In genomic region chr5:150912156-150912555, GRCm38 (mm10) we compare ENCODE assay signal across 18 mouse cellular contexts. TPM values are rescaled to one million over a fixed set of nuclear protein-coding genes. Genes with fewer than 3 reads are reported as not detected.
DNase-seq lines count a peak whose midpoint lies in the region; ATAC-seq and TF ChIP-seq lines count a peak whose summit lies in the region.
"Had no signal": no experiment of that assay in that cellular context is flagged by ENCODE, and none has a peak within 500 bp of the region (broad histone marks: within the 10 kb centered on the region; RNA-seq: fewer than 3 reads in every experiment).

No protein-coding gene starts in this region.

- no peak overlapping the region for H3K4me2 ChIP-seq in lung, embryonic 14.5 days
- H3K4me2 ChIP-seq: forebrain, embryonic 13.5 days; heart, embryonic 15.5 days had no signal

- intact Hi-C loops in left cerebral cortex, postnatal 25 days (cut with DNase I): no loop called here

- no peak for TF ChIP-seq CTCF in lung, embryonic 14.5 days (IDR thresholded peaks at IDR 0.05; ENCODE audit: low read depth)

- H3K9me3 ChIP-seq in lung, embryonic 14.5 days (ENCODE audit: low read depth, low read length): peaks cover 4% of the 10 kb centered on the region; the same call in 1 of the 2 replicates
- H3K9me3 ChIP-seq: forebrain, embryonic 13.5 days; heart, embryonic 15.5 days had no signal

- no peak overlapping the region for H3K4me3 ChIP-seq in lung, embryonic 14.5 days (ENCODE audit: low read depth, low read length)
- H3K4me3 ChIP-seq: forebrain, embryonic 13.5 days; heart, embryonic 15.5 days; megakaryocyte, embryonic 14.5 days had no signal

- H3K27me3 ChIP-seq in lung, embryonic 14.5 days (ENCODE audit: insufficient read depth, low read length): no peaks in the 10 kb centered on the region
- H3K27me3 ChIP-seq: forebrain, embryonic 13.5 days; heart, embryonic 15.5 days; megakaryocyte, embryonic 14.5 days had no signal

- peak; percentile 46 for DNase-seq in embryo, embryonic 10 days (ENCODE audit: low spot score)
- no peak for DNase-seq in embryo, embryonic 9.5 days (ENCODE audit: extremely low spot score)
- DNase-seq in lung, embryonic 14.5 days: no peak
- DNase-seq in lung, postnatal 36 days: no peak
- peak; percentile 69 for DNase-seq in kidney, postnatal 14 days
- no peak for DNase-seq in left cerebral cortex, postnatal 25 days (ENCODE audit: low spot score in 2 of 2)
- DNase-seq: cerebellum, adult 9-11 months; gastrocnemius, postnatal 36 days; liver; right cerebral cortex, adult 18-20 months; thymus, postnatal 4 days had no signal

- no peaks in the 10 kb centered on the region for H3K36me3 ChIP-seq in lung, embryonic 14.5 days (ENCODE audit: insufficient read depth)
- H3K36me3 ChIP-seq: heart, embryonic 15.5 days had no signal

- ATAC-seq in lung, embryonic 14.5 days (ENCODE audit: insufficient read depth): peak; percentile 45; the same call in 1 of the 2 replicates
- ATAC-seq in activated CD4-positive, CD25-positive, alpha-beta regulatory T cell, adult 4 months: no peak
- no peak for ATAC-seq in CD4-positive, CD25-positive, alpha-beta regulatory T cell, adult 4 months
- ATAC-seq: forebrain, embryonic 13.5 days had no signal

- no peaks in the 10 kb centered on the region for H3K4me1 ChIP-seq in lung, embryonic 14.5 days (ENCODE audit: insufficient read depth)
- H3K4me1 ChIP-seq: megakaryocyte, embryonic 14.5 days had no signal

- no peak overlapping the region for H3K27ac ChIP-seq in lung, embryonic 14.5 days (ENCODE audit: low read depth)
- H3K27ac ChIP-seq: forebrain, embryonic 13.5 days; heart, embryonic 15.5 days; stomach, postnatal 0 days had no signal

- 4% methylated on average over 2 of the region's 2 CpGs for WGBS in lung, embryonic 14.5 days

- H3K9ac ChIP-seq in lung, embryonic 14.5 days: no peak overlapping the region
- H3K9ac ChIP-seq: forebrain, embryonic 13.5 days; heart, embryonic 15.5 days had no signal

RNA-seq across cellular contexts. Expression of gene Kl, which starts 40.3 kb away (rescaled TPM):
- 0.16 and 0.30 TPM in 2 replicates for polyA plus RNA-seq in lung, embryonic 14.5 days (2014; fragmentation: Nextera tagmentation; extraction: Ambion mirVana)
- polyA plus RNA-seq in activated CD4-positive, CD25-positive, alpha-beta regulatory T cell, adult 4 months (2017; shearing (Covaris generic)): under 1 TPM in 1 of 2 experiments, not detected in 1; 0.08 TPM
- 1 to 10 TPM; 3.2 to 5.6 TPM for total RNA-seq in left cerebral cortex, postnatal 25 days (2021)
- polyA plus RNA-seq in CD4-positive, CD25-positive, alpha-beta regulatory T cell, adult 4 months (2017; shearing (Covaris generic)): not detected
- total RNA-seq: neutrophil, adult 5-6 weeks had no signal

Comparison
In these comparisons a context has a peak if more than half of its experiments do, and no peak if none do; other contexts are left out.
1. DNase-seq: peak in embryo, embryonic 10 days (single experiment) and kidney, postnatal 14 days (single experiment); none in embryo, embryonic 9.5 days (single experiment), lung, embryonic 14.5 days (single experiment), lung, postnatal 36 days (single experiment) and left cerebral cortex, postnatal 25 days (0 of 2).